Mouse (Mus musculus) midbrain, postnatal 0 days (tissue): ENCODE measurements around the gene Fam163b. TPM values are rescaled to one million over a fixed set of nuclear protein-coding genes. Genes with fewer than 3 reads are reported as not detected.

ENCODE experiments used
- ATAC-seq: fragments of 200-750 bp; cut with Nextera tagmentation; 2 replicates; pipeline ENCODE4 v1.8.0; 2017; ENCODE audit warnings: moderate number of reproducible peaks, mild to moderate bottlenecking, moderate TSS enrichment, moderate library complexity; ENCODE audit not compliant: low FRiP score
- DNase-seq: peaks from one replicate; pipeline ENCODE4 v3.0.0-alpha.2; 2015; ENCODE audit warnings: low spot score
- H3K27ac ChIP-seq: fragments of 300-500 bp; sonication (generic); 2 replicates; pipeline ENCODE4 v1.5.1; 2014; ENCODE audit warnings: low read depth, mild to moderate bottlenecking, low read length, mixed read lengths
- H3K27me3 ChIP-seq: fragments of 300-500 bp; sonication (generic); 2 replicates; pipeline ENCODE4 v1.6.1; 2014; ENCODE audit warnings: low read length, control low read depth, mixed read lengths; ENCODE audit not compliant: insufficient read depth
- H3K36me3 ChIP-seq: fragments of 300-500 bp; sonication (generic); 2 replicates; pipeline ENCODE4 v1.6.1; 2014; ENCODE audit warnings: low read length, control low read depth, mixed read lengths; ENCODE audit not compliant: insufficient read depth
- H3K4me1 ChIP-seq: fragments of 300-500 bp; sonication (generic); 2 replicates; pipeline ENCODE4 v1.6.1; 2014; ENCODE audit warnings: mild to moderate bottlenecking, control low read depth, antibody characterized with exemption, low read length, mixed read lengths; ENCODE audit not compliant: insufficient read depth
- H3K4me2 ChIP-seq: fragments of 300-500 bp; sonication (generic); 2 replicates; pipeline ENCODE4 v1.6.1; 2014; ENCODE audit warnings: low read depth, mild to moderate bottlenecking, low read length, mixed read lengths; ENCODE audit not compliant: poor library complexity, severe bottlenecking
- H3K4me3 ChIP-seq: fragments of 300-500 bp; sonication (generic); 2 replicates; pipeline ENCODE4 v1.5.1; 2014; ENCODE audit warnings: low read depth, mild to moderate bottlenecking, low read length, moderate library complexity
- H3K9ac ChIP-seq: fragments of 300-500 bp; sonication (generic); replicated peaks from 2 replicates; pipeline ENCODE4 v1.6.1; 2014; ENCODE audit warnings: mild to moderate bottlenecking, low read length, moderate library complexity, mixed read lengths; ENCODE audit not compliant: poor library complexity, severe bottlenecking
- H3K9me3 ChIP-seq: fragments of 300-500 bp; sonication (generic); 2 replicates; pipeline ENCODE4 v1.6.1; 2016; ENCODE audit warnings: low read length, control low read depth
- CTCF ChIP-seq: IDR thresholded peaks from 2 replicates; pipeline ENCODE4 v1.5.1; 2016; ENCODE audit warnings: antibody characterized with exemption, mild to moderate bottlenecking
- WGBS: fragments of 180-500 bp; shearing (Covaris S2); extraction: QIAGEN DNeasy Blood & Tissue Kit; methylation state at CpG from one replicate; pipeline ENCODE4 v1.1.7; 2014; 5-methylcytosine and 5-hydroxymethylcytosine counted together
- polyA plus RNA-seq: library from polyadenylated mRNA; unstranded; fragments of >200 nt; fragmentation: Nextera tagmentation; extraction: Ambion mirVana; gene quantifications from 2 replicates; pipeline ENCODE4 v1.2.1, GENCODE M21; 2015
- total RNA-seq: library from RNA; depleted of rRNA; stranded (reverse); fragments of >200 nt; gene quantifications from 2 replicates; pipeline ENCODE4 v1.2.3, GENCODE M21; 2014; rRNA removed

The Fam163b gene
- total and polyA plus RNA-seq, 2 experiments from 2014 or later, result 8.4 to 13.0 TPM

DNA sequence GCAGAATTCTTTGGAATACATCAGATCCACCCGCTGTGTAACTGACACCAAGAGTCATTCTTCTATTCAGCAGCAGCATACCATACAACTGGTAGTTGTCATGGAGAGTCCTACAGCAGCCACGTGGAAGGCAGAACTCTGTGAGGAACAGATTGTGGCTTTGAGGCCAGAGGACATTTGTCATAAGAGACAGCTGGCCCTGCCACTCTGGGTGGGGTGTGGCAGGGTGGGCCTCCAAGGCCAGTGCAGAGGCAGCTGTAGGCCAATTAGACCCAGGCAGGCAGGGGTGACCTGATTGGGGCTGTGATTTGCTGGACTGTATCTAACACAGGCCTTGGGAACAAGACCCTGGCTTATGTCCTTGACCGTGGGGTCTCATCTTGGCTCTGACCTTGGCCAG lies 72.6 kb downstream of the Fam163b start:
- Histone ChIP-seq H3K27me3 (no peaks in the 10 kb centered on the region), H3K9me3 (no peaks in the 10 kb centered on the region), H3K4me1 (no peaks in the 10 kb centered on the region), H3K4me3 (no peak overlapping the region), H3K9ac (no peak overlapping the region), H3K36me3 (no peaks in the 10 kb centered on the region), H3K4me2 (no peak overlapping the region), H3K27ac (no peak overlapping the region)
- TF ChIP-seq CTCF, result no peak
- no peak for ATAC-seq
- WGBS, result 54% methylated on average over 3 of the region's 3 CpGs
- DNase-seq, result peak; percentile 44

DNA sequence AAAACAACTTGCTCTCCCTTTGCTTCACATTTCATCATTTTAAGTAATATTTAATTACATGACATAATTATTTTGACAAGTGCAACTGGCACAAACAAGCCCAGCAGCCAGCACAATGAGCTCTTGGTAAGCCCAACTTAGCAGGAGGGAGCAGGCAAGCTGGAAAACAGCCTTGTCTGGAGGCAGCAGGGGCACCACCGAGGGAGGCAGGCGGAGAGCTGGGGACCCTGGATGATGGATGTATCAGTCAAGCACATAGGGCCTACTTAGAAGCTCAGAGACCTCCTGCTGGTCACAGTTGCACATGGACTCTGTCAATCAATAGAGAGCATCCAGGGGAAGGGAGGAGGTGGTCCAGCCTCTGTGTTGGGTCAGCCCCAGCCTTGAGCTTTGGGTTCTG lies 74.3 kb downstream of the Fam163b start:
- Histone ChIP-seq H3K9me3 (no peaks in the 10 kb centered on the region), H3K4me2 (no peak overlapping the region), H3K9ac (no peak overlapping the region), H3K27me3 (no peaks in the 10 kb centered on the region), H3K36me3 (no peaks in the 10 kb centered on the region), H3K27ac (no peak overlapping the region), H3K4me1 (no peaks in the 10 kb centered on the region), H3K4me3 (no peak overlapping the region)
- no peak for ATAC-seq
- WGBS, result 20% methylated on average over 2 of the region's 2 CpGs
- no peak for DNase-seq
- TF ChIP-seq CTCF, result no peak

- H3K27me3 ChIP-seq, result no peaks in the 10 kb centered on the region
- ATAC-seq (no peak), DNase-seq (peak; percentile 22)
- WGBS, result 85% methylated on average over 2 of the region's 2 CpGs
- no peak overlapping the region for H3K27ac ChIP-seq
- TF ChIP-seq CTCF, result no peak
- H3K9ac ChIP-seq, result no peak overlapping the region
- no peaks in the 10 kb centered on the region for H3K9me3 ChIP-seq
- H3K4me1 ChIP-seq, result no peaks in the 10 kb centered on the region
- H3K36me3 ChIP-seq, result no peaks in the 10 kb centered on the region
- H3K4me2 ChIP-seq, result no peak overlapping the region
- no peak overlapping the region for H3K4me3 ChIP-seq
Measured at GRCm38 (mm10) chr2:27067124-27067523, 75.2 kb downstream of the Fam163b start.

Other genes with a start within 250 kb of the Fam163b start
- gene Surf6, start 239.6 kb downstream of the Fam163b start, total RNA-seq, result 17.2 and 23.8 TPM in 2 replicates
- gene Surf6, start 239.6 kb downstream of the Fam163b start, polyA plus RNA-seq, result 24.7 and 27.8 TPM in 2 replicates
- gene Med22, start 231.8 kb downstream of the Fam163b start, total RNA-seq, result 106 and 119 TPM in 2 replicates
- 139 and 144 TPM in 2 replicates for gene Med22, start 231.8 kb downstream of the Fam163b start, polyA plus RNA-seq
- gene Rpl7a, start 231.7 kb downstream of the Fam163b start, total RNA-seq, result 910 and 1,034 TPM in 2 replicates
- 411 and 433 TPM in 2 replicates for gene Rpl7a, start 231.7 kb downstream of the Fam163b start, polyA plus RNA-seq
- 27.5 and 30.0 TPM in 2 replicates for gene Surf2, start 226.1 kb downstream of the Fam163b start, total RNA-seq
- 55.2 and 55.5 TPM in 2 replicates for gene Surf2, start 226.1 kb downstream of the Fam163b start, polyA plus RNA-seq
- 59.7 and 78.8 TPM in 2 replicates for gene Surf1, start 226.0 kb downstream of the Fam163b start, total RNA-seq
- gene Surf1, start 226.0 kb downstream of the Fam163b start, polyA plus RNA-seq, result 112 and 122 TPM in 2 replicates
- gene Surf4, start 208.6 kb downstream of the Fam163b start, total RNA-seq, result 108 and 120 TPM in 2 replicates
- gene Surf4, start 208.6 kb downstream of the Fam163b start, polyA plus RNA-seq, result 101 and 102 TPM in 2 replicates
- gene Stkld1, start 208.4 kb downstream of the Fam163b start, total RNA-seq, result 0.33 TPM in 1 of 2 replicates, not detected in the other
- 0.11 and 0.17 TPM in 2 replicates for gene Stkld1, start 208.4 kb downstream of the Fam163b start, polyA plus RNA-seq
- 39.1 and 41.8 TPM in 2 replicates for gene Rexo4, start 178.1 kb downstream of the Fam163b start, total RNA-seq
- gene Rexo4, start 178.1 kb downstream of the Fam163b start, polyA plus RNA-seq, result 26.0 and 29.4 TPM in 2 replicates
- gene Adamts13, start 169.1 kb downstream of the Fam163b start, total RNA-seq, result 0.38 TPM in 1 of 2 replicates, not detected in the other
- gene Adamts13, start 169.1 kb downstream of the Fam163b start, polyA plus RNA-seq, result 0.31 TPM in 1 of 2 replicates, not detected in the other
- 52.8 and 63.0 TPM in 2 replicates for gene Cacfd1, start 132.6 kb downstream of the Fam163b start, total RNA-seq
- 97.1 and 98.8 TPM in 2 replicates for gene Cacfd1, start 132.6 kb downstream of the Fam163b start, polyA plus RNA-seq
- gene Slc2a6, start 114.5 kb downstream of the Fam163b start, total RNA-seq, result 23.8 and 31.8 TPM in 2 replicates
- gene Slc2a6, start 114.5 kb downstream of the Fam163b start, polyA plus RNA-seq, result 14.4 and 14.8 TPM in 2 replicates
- gene Mymk, start 70.3 kb downstream of the Fam163b start, total RNA-seq, result 0.16 TPM in 1 of 2 replicates, not detected in the other
- 0.15 TPM in 1 of 2 replicates, not detected in the other for gene Mymk, start 70.3 kb downstream of the Fam163b start, polyA plus RNA-seq
- gene Adamtsl2, start 63.1 kb downstream of the Fam163b start, total RNA-seq, result 14.3 and 17.0 TPM in 2 replicates
- gene Adamtsl2, start 63.1 kb downstream of the Fam163b start, polyA plus RNA-seq, result 7.3 and 9.3 TPM in 2 replicates
- 4.2 and 12.3 TPM in 2 replicates for gene Dbh, start 22.7 kb upstream of the Fam163b start, total RNA-seq
- gene Dbh, start 22.7 kb upstream of the Fam163b start, polyA plus RNA-seq, result 0.21 and 0.45 TPM in 2 replicates
- 9.5 and 11.8 TPM in 2 replicates for gene Sardh, start 105.8 kb upstream of the Fam163b start, total RNA-seq
- gene Sardh, start 105.8 kb upstream of the Fam163b start, polyA plus RNA-seq, result 7.4 and 8.9 TPM in 2 replicates